ENCODE assay signal across 8 mouse cellular contexts in genomic region chr14:41033135-41034110, GRCm38 (mm10). TPM values are rescaled to one million over a fixed set of nuclear protein-coding genes. Genes with fewer than 3 reads are reported as not detected.
A peak's percentile ranks its signal among the peaks of the same experiment; 100 is the strongest.
DNase-seq lines count a peak whose midpoint lies in the region; ATAC-seq and TF ChIP-seq lines count a peak whose summit lies in the region.

No protein-coding gene starts in this region.

- H3K27ac ChIP-seq in forebrain, embryonic 12.5 days = no peak overlapping the region
- H3K27ac ChIP-seq in layer of hippocampus, adult 2 months = no peak overlapping the region
- H3K27ac ChIP-seq in lung, postnatal 0 days (ENCODE audit: low read length) = no peak overlapping the region

- no peaks in the 10 kb centered on the region for H3K9me3 ChIP-seq in G1E (replicated peaks)
- no peaks in the 10 kb centered on the region for H3K9me3 ChIP-seq in forebrain, embryonic 12.5 days
- no peaks in the 10 kb centered on the region for H3K9me3 ChIP-seq in lung, postnatal 0 days (ENCODE audit: low read length)

- TF ChIP-seq EP300 in lung, postnatal 0 days (IDR thresholded peaks at IDR 0.05) = no peak

- 56% methylated on average over 13 of the region's 13 CpGs for WGBS in forebrain, embryonic 12.5 days
- 46% methylated on average over 13 of the region's 13 CpGs for WGBS in lung, postnatal 0 days

- ATAC-seq in G1E (ENCODE audit: extremely low read depth, insufficient number of reproducible peaks, low FRiP score, poor library complexity, severe bottlenecking) = no peak
- ATAC-seq in forebrain, embryonic 12.5 days (ENCODE audit: low FRiP score) = peak; percentile 47; the same call in 1 of the 2 replicates
- peak; percentile 33 for ATAC-seq in lung, postnatal 0 days

- H3K4me1 ChIP-seq in G1E (ENCODE audit: insufficient read depth, low read depth, low read length) = peaks cover 20% of the 10 kb centered on the region
- no peaks in the 10 kb centered on the region for H3K4me1 ChIP-seq in forebrain, embryonic 12.5 days
- no peaks in the 10 kb centered on the region for H3K4me1 ChIP-seq in lung, postnatal 0 days (ENCODE audit: insufficient read depth, low read depth, low read length)

- H3K4me2 ChIP-seq in forebrain, embryonic 12.5 days = no peak overlapping the region
- H3K4me2 ChIP-seq in lung, postnatal 0 days (replicated peaks; ENCODE audit: low read depth, low read length) = peak overlapping the region; percentile 6; the same call in 1 of the 2 replicates

- H3K36me3 ChIP-seq in G1E (replicated peaks) = no peaks in the 10 kb centered on the region
- H3K36me3 ChIP-seq in forebrain, embryonic 12.5 days (replicated peaks) = no peaks in the 10 kb centered on the region
- no peaks in the 10 kb centered on the region for H3K36me3 ChIP-seq in lung, postnatal 0 days (ENCODE audit: insufficient read depth, low read length)

- no peak overlapping the region for H3K4me3 ChIP-seq in G1E (ENCODE audit: low read depth, low read length)
- H3K4me3 ChIP-seq in forebrain, embryonic 12.5 days (replicated peaks) = no peak overlapping the region
- H3K4me3 ChIP-seq in layer of hippocampus, adult 2 months = no peak overlapping the region
- H3K4me3 ChIP-seq in lung, postnatal 0 days (ENCODE audit: low read depth, low read length) = no peak overlapping the region

- peak; percentile 33; the same call in 1 of the 2 replicates for TF ChIP-seq CTCF in G1E (IDR thresholded peaks at IDR 0.05; ENCODE audit: low read depth, low read length)
- TF ChIP-seq CTCF in layer of hippocampus, adult 2 months (conservative IDR thresholded peaks at IDR 0.05) = peak; percentile 84
- TF ChIP-seq CTCF in lung, postnatal 0 days (IDR thresholded peaks at IDR 0.05) = peak; percentile 90

- peak; percentile 28 for DNase-seq in G1E (ENCODE audit: low spot score)
- peak; percentile 62 for DNase-seq in c-Kit-negative CD71-positive TER-119-positive erythroid progenitor cells, embryonic 14.5 days (ENCODE audit: low read depth, low spot score)
- DNase-seq in heart, postnatal 25 days (ENCODE audit: low spot score) = peak; percentile 21
- peak; percentile 63 to 83 for DNase-seq in layer of hippocampus, adult 2 months (ENCODE audit: low spot score in 2 of 2)
- peak; percentile 87 for DNase-seq in lung, postnatal 0 days (ENCODE audit: low spot score)
- DNase-seq in ovary, postnatal 36 days (ENCODE audit: low spot score) = peak; percentile 71
- peak; percentile 76 for DNase-seq in thymus, postnatal 14 days

- no peak overlapping the region for H3K9ac ChIP-seq in forebrain, embryonic 12.5 days
- H3K9ac ChIP-seq in lung, postnatal 0 days (replicated peaks; ENCODE audit: low read depth) = no peak overlapping the region

- intact Hi-C loops in heart, postnatal 25 days (cut with DNase I) = loop anchor here (2.0 to 10.0 kb wide), 2 partner anchors 117 to 1499 kb away; no protein-coding TSS in a partner anchor

- peaks cover 13% of the 10 kb centered on the region for H3K27me3 ChIP-seq in G1E (ENCODE audit: insufficient read depth, low read length)
- peaks cover 3% of the 10 kb centered on the region; the same call in 1 of the 2 replicates for H3K27me3 ChIP-seq in forebrain, embryonic 12.5 days
- no peaks in the 10 kb centered on the region for H3K27me3 ChIP-seq in lung, postnatal 0 days (replicated peaks; ENCODE audit: insufficient read depth, low read length)

RNA-seq across cellular contexts. Expression of gene Fam213a, which starts 19.8 kb away (rescaled TPM):
- total RNA-seq in G1E (2014; fragmentation: Nextera tagmentation) = 101 and 113 TPM in 2 replicates
- total RNA-seq in G1E (2017) = 57.9 and 59.7 TPM in 2 replicates
- polyA plus RNA-seq in G1E (2012) = 9.4 and 12.5 TPM in 2 replicates
- polyA plus RNA-seq in forebrain, embryonic 12.5 days (2016; fragmentation: Nextera tagmentation; extraction: Ambion mirVana) = 50.5 and 54.0 TPM in 2 replicates
- total RNA-seq in heart, postnatal 25 days (2021) = 10 to 100 TPM; 16.3 to 17.0 TPM
- 100 to 1,000 TPM; 154 to 159 TPM for total RNA-seq in layer of hippocampus, adult 2 months (2021)
- polyA plus RNA-seq in lung, postnatal 0 days (2015; fragmentation: Nextera tagmentation; extraction: Ambion mirVana) = 40.6 and 50.1 TPM in 2 replicates

RNA-seq across cellular contexts. Expression of gene Dydc2, which starts 35.6 kb away (rescaled TPM):
- total RNA-seq in G1E (2014; fragmentation: Nextera tagmentation) (not detected in 2 replicates), G1E (2017) (not detected in 2 replicates)
- not detected in 2 replicates for polyA plus RNA-seq in G1E (2012)
- not detected in 2 replicates for polyA plus RNA-seq in forebrain, embryonic 12.5 days (2016; fragmentation: Nextera tagmentation; extraction: Ambion mirVana)
- total RNA-seq in heart, postnatal 25 days (2021) = not detected
- total RNA-seq in layer of hippocampus, adult 2 months (2021) = under 1 TPM; 0.61 to 0.95 TPM
- polyA plus RNA-seq in lung, postnatal 0 days (2015; fragmentation: Nextera tagmentation; extraction: Ambion mirVana) = 1.7 and 3.1 TPM in 2 replicates

RNA-seq across cellular contexts. Expression of gene Dydc1, which starts 39.3 kb away (rescaled TPM):
- not detected in 2 replicates for total RNA-seq in G1E (2014; fragmentation: Nextera tagmentation)
- not detected in 2 replicates for total RNA-seq in G1E (2017)
- polyA plus RNA-seq in G1E (2012) = not detected in 2 replicates
- polyA plus RNA-seq in forebrain, embryonic 12.5 days (2016; fragmentation: Nextera tagmentation; extraction: Ambion mirVana) = not detected in 2 replicates
- total RNA-seq in heart, postnatal 25 days (2021) = not detected
- not detected for total RNA-seq in layer of hippocampus, adult 2 months (2021)
- 0.30 and 0.40 TPM in 2 replicates for polyA plus RNA-seq in lung, postnatal 0 days (2015; fragmentation: Nextera tagmentation; extraction: Ambion mirVana)

Comparison
In these comparisons a context has a peak if more than half of its experiments do, and no peak if none do; other contexts are left out.
1. DNase-seq: peak in every context shown above with its lines; median percentile 87 in lung, postnatal 0 days; 76 in thymus, postnatal 14 days; 73 in layer of hippocampus, adult 2 months; 71 in ovary, postnatal 36 days; 62 in c-Kit-negative CD71-positive TER-119-positive erythroid progenitor cells, embryonic 14.5 days; 28 in G1E; 21 in heart, postnatal 25 days.
2. CTCF ChIP-seq: peak in every context shown above with its lines; median percentile 90 in lung, postnatal 0 days; 84 in layer of hippocampus, adult 2 months; 33 in G1E.